Mouse (Mus musculus) urinary bladder, postnatal 10 days (tissue): Measurements from ENCODE around the gene Ttll8.

ENCODE experiments used
- DNase-seq: peaks from one replicate; pipeline ENCODE4 v3.0.0; 2022; ENCODE audit warnings: low spot score

Ttll8 gene

GRCm38 (mm10) chr15:88921131-88921991 lies 32.9 kb downstream of the Ttll8 start:
- no peak for DNase-seq

GRCm38 (mm10) chr15:88920065-88920464 lies 34.2 kb downstream of the Ttll8 start:
- no peak for DNase-seq

- no peak for DNase-seq
These were observed 34.9 kb downstream of the Ttll8 start for GRCm38 (mm10) chr15:88919328-88919727.

GRCm38 (mm10) chr15:88917126-88917525 lies 37.1 kb downstream of the Ttll8 start:
- DNase-seq: no peak

- DNase-seq: no peak
These were observed 37.9 kb downstream of the Ttll8 start for GRCm38 (mm10) chr15:88916366-88916765.

GRCm38 (mm10) chr15:88915046-88915445 lies 39.2 kb downstream of the Ttll8 start:
- DNase-seq: no peak

- no peak for DNase-seq
These were observed 47.9 kb downstream of the Ttll8 start for GRCm38 (mm10) chr15:88906347-88906746.

GRCm38 (mm10) chr15:88904056-88904811 lies 50.0 kb downstream of the Ttll8 start:
- no peak for DNase-seq

- no peak for DNase-seq
These were observed 51.1 kb downstream of the Ttll8 start for GRCm38 (mm10) chr15:88903086-88903485.

- DNase-seq: no peak
These were observed 51.9 kb downstream of the Ttll8 start for GRCm38 (mm10) chr15:88902200-88902875.

GRCm38 (mm10) chr15:88896341-88896980 lies 57.8 kb downstream of the Ttll8 start:
- DNase-seq: no peak

GRCm38 (mm10) chr15:88895891-88896290 lies 58.3 kb downstream of the Ttll8 start:
- no peak for DNase-seq

GRCm38 (mm10) chr15:88895119-88895518 lies 59.1 kb downstream of the Ttll8 start:
- DNase-seq: no peak

- no peak for DNase-seq
These were observed 61.3 kb downstream of the Ttll8 start for GRCm38 (mm10) chr15:88892876-88893275.

- DNase-seq: no peak
These were observed 62.0 kb downstream of the Ttll8 start for GRCm38 (mm10) chr15:88892252-88892651.

- no peak for DNase-seq
These were observed 62.6 kb downstream of the Ttll8 start for GRCm38 (mm10) chr15:88891676-88892040.

- DNase-seq: no peak
These were observed 63.2 kb downstream of the Ttll8 start for GRCm38 (mm10) chr15:88890751-88891675.

- DNase-seq: no peak
These were observed 64.2 kb downstream of the Ttll8 start for GRCm38 (mm10) chr15:88889994-88890393.

- DNase-seq: no peak
These were observed 65.2 kb downstream of the Ttll8 start for GRCm38 (mm10) chr15:88889032-88889431.

- DNase-seq: no peak
These were observed 68.8 kb downstream of the Ttll8 start for GRCm38 (mm10) chr15:88885376-88885775.

- no peak for DNase-seq
These were observed 70.9 kb downstream of the Ttll8 start for GRCm38 (mm10) chr15:88883342-88883741.
